Mouse (Mus musculus) embryonic facial prominence, embryonic 10.5 days (tissue): ENCODE measurements around the gene Agpat4. TPM values are rescaled to one million over a fixed set of nuclear protein-coding genes. Genes with fewer than 3 reads are reported as not detected.

ENCODE experiments used
- DNase-seq: peaks from one replicate; pipeline ENCODE4 v3.0.0-alpha.2; 2017; ENCODE audit warnings: low spot score
- H3K27ac ChIP-seq: fragments of 300-500 bp; sonication (generic); replicated peaks from 2 replicates; pipeline ENCODE4 v1.5.1; 2016; ENCODE audit warnings: mild to moderate bottlenecking
- H3K27me3 ChIP-seq: fragments of 300-500 bp; sonication (generic); replicated peaks from 2 replicates; pipeline ENCODE4 v1.6.1; 2016; ENCODE audit warnings: low read depth, mild to moderate bottlenecking; ENCODE audit not compliant: poor library complexity, severe bottlenecking
- H3K36me3 ChIP-seq: fragments of 300-500 bp; sonication (generic); replicated peaks from 2 replicates; pipeline ENCODE4 v1.6.1; 2016; ENCODE audit warnings: mild to moderate bottlenecking, moderate library complexity
- H3K4me1 ChIP-seq: fragments of 300-500 bp; sonication (generic); 2 replicates; pipeline ENCODE4 v1.6.1; 2016
- H3K4me3 ChIP-seq: fragments of 300-500 bp; sonication (generic); 2 replicates; pipeline ENCODE4 v1.5.1; 2016; ENCODE audit warnings: mild to moderate bottlenecking, moderate library complexity
- H3K9me3 ChIP-seq: fragments of 300-500 bp; sonication (generic); 2 replicates; pipeline ENCODE4 v1.6.1; 2016; ENCODE audit warnings: mild to moderate bottlenecking
- WGBS: fragments of 180-500 bp; shearing (Covaris S2); methylation state at CpG from one replicate; pipeline ENCODE4 v1.1.7; 2016; 5-methylcytosine and 5-hydroxymethylcytosine counted together
- polyA plus RNA-seq: library from polyadenylated mRNA; unstranded; fragments of >200 nt; fragmentation: Nextera tagmentation; extraction: Ambion mirVana; gene quantifications from 2 replicates; pipeline ENCODE4 v1.2.1, GENCODE M21; 2016

Gene Agpat4
- polyA plus RNA-seq, 1 experiment from 2014 or later, result 41.3 TPM

DNA sequence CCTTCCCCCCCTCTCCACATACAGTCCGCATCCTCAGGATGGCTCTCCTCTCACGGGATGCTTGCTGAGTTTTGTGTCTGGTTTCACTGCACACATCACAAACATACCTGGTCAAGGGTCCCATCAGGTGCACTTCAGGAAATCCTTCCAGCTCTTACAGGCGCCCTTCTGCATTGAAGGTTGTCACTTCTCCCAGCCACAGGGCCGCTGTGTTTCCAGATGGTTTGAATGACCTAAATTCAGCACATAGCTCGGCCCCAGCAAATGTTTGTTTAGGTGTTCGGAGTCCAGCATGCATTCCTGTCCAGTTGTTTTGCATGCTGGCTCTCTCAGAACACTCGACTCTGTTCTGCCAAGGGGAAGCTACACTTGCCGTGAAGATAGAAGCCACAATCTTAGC lies 65.8 kb downstream of the Agpat4 start:
- no peaks in the 10 kb centered on the region for H3K27me3 ChIP-seq
- WGBS, result 58% methylated on average over 8 of the region's 8 CpGs

DNA sequence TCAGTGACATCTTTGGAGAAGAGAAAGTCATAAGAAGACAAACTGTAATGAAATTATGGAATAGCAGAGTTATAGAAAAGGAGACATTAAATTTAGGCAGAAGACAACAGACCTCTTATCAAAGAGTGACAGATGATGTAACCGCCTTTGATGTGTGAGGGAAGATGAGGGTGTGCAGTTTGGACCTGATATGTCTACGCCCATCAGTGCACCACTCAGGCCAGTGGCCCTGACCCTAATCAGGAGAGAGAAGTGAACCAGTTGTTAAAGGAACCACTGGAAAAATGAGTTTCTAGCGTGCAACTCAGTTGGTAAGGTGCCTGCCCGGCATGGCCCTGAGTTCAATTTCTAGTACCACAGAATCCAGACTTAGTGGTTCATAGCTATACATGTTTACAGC lies 67.4 kb downstream of the Agpat4 start:
- Histone ChIP-seq H3K4me1 (peaks cover 15% of the 10 kb centered on the region), H3K9me3 (no peaks in the 10 kb centered on the region), H3K4me3 (no peak overlapping the region), H3K36me3 (peaks cover 29% of the 10 kb centered on the region), H3K27ac (no peak overlapping the region), H3K27me3 (no peaks in the 10 kb centered on the region)
- WGBS, result 91% methylated on average over 4 of the region's 4 CpGs
- no peak for DNase-seq

More for the DNA sequence above, 65.8 kb downstream of the Agpat4 start:
- H3K4me1 ChIP-seq, result peaks cover 15% of the 10 kb centered on the region
- peaks cover 33% of the 10 kb centered on the region for H3K36me3 ChIP-seq
- no peak for DNase-seq
- H3K9me3 ChIP-seq, result no peaks in the 10 kb centered on the region
- no peak overlapping the region for H3K4me3 ChIP-seq
- no peak overlapping the region for H3K27ac ChIP-seq

DNA sequence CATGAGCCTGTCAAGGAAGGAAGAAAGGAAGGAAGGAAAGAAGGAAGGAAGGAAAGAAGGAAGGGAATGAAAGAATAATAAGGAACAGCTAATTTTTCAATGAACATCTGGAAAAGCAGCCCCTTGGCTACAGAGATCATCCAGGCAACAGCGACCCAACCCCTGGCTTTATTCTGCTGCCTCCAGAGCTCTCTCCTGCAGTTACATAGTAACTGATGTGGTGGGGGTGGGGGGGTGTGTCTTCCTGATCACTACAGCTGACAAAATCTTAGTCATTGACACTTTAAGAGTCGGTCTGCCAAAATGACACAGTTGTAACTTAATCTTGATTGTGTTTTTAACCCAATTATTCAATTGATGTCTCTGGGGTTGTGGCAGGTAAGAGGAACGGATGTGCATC lies 67.8 kb downstream of the Agpat4 start:
- H3K4me3 ChIP-seq, result no peak overlapping the region
- no peak for DNase-seq
- H3K27ac ChIP-seq, result 0 out of 2 replicates have a peak overlapping the region, but pooled peaks have one; percentile 49
- H3K36me3 ChIP-seq, result peaks cover 33% of the 10 kb centered on the region
- H3K4me1 ChIP-seq, result peaks cover 15% of the 10 kb centered on the region
- 83% methylated on average over 3 of the region's 3 CpGs for WGBS
- no peaks in the 10 kb centered on the region for H3K27me3 ChIP-seq
- no peaks in the 10 kb centered on the region for H3K9me3 ChIP-seq

DNA sequence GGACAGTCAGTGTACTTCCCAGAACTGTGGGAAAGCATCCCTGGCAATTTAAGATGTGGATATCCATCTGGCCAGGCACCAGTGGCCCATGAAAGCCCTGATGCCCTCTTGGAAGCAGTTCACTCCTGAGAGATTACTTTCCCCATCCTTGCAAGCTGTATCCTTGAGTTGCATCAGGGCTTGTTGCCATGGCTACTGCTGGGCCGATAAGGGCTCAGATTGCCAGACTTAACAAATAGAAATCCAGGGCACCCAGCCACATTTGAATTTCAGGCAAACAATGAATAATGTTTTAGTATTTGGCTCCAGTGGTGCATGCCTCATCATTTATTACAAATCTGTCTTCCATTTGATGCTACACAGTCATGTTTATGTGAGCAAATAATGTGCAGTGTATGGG lies 69.3 kb downstream of the Agpat4 start:
- no peak overlapping the region for H3K27ac ChIP-seq
- DNase-seq, result no peak
- no peaks in the 10 kb centered on the region for H3K9me3 ChIP-seq
- 73% methylated on average over 1 of the region's 1 CpGs for WGBS
- no peaks in the 10 kb centered on the region for H3K27me3 ChIP-seq
- peaks cover 39% of the 10 kb centered on the region for H3K36me3 ChIP-seq
- H3K4me1 ChIP-seq, result peaks cover 15% of the 10 kb centered on the region
- no peak overlapping the region for H3K4me3 ChIP-seq

DNA sequence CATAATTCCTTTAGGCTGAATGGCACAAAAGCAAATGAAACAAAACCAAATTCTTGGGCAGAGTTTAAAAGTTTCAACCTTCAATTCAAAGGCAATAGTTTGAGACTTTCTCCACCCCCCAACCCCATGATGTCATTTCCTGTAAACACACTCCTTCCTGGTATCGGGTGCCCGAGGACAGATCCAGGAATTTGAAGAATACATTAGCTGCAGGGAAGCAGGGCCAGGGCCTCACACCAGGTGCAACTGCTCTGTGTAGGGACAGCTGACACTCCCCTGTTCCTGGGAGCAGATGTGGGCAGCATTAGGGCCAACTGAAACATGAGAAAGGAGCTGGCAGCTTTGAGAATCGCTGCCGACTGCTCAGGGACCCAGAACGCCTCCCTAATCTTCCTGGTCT lies 76.6 kb downstream of the Agpat4 start:
- H3K27ac ChIP-seq, result peak overlapping the region; percentile 79
- peaks cover 28% of the 10 kb centered on the region for H3K4me1 ChIP-seq
- no peaks in the 10 kb centered on the region for H3K27me3 ChIP-seq
- peak overlapping the region; percentile 39 for H3K4me3 ChIP-seq
- WGBS, result 23% methylated on average over 5 of the region's 5 CpGs
- H3K9me3 ChIP-seq, result no peaks in the 10 kb centered on the region
- DNase-seq, result peak; percentile 70
- H3K36me3 ChIP-seq, result peaks cover 54% of the 10 kb centered on the region

DNA sequence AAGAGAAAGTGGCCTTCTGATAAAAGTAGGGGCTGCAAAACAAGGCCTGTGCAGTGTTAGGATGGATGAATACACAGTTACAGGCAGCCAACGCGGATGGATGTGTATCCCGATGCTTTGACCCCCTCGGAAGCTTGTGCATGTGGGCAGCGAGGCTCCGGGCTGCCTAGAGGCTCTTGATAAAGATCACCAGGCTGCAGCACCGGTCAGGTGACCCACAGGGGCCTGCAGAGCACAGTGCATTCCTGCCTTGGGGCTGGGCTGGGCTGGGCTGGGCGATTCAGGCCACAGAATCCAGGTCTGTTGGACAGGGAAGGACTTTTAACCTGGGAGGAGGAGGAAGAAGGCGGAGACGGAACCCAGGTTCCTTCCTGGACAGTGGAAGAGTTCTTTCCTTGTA lies 77.1 kb downstream of the Agpat4 start:
- H3K4me1 ChIP-seq, result peaks cover 28% of the 10 kb centered on the region
- peak; percentile 57 for DNase-seq
- peaks cover 54% of the 10 kb centered on the region for H3K36me3 ChIP-seq
- peak overlapping the region; percentile 79 for H3K27ac ChIP-seq
- WGBS, result 46% methylated on average over 10 of the region's 10 CpGs
- no peaks in the 10 kb centered on the region for H3K9me3 ChIP-seq
- peak overlapping the region; percentile 39 for H3K4me3 ChIP-seq
- no peaks in the 10 kb centered on the region for H3K27me3 ChIP-seq

DNA sequence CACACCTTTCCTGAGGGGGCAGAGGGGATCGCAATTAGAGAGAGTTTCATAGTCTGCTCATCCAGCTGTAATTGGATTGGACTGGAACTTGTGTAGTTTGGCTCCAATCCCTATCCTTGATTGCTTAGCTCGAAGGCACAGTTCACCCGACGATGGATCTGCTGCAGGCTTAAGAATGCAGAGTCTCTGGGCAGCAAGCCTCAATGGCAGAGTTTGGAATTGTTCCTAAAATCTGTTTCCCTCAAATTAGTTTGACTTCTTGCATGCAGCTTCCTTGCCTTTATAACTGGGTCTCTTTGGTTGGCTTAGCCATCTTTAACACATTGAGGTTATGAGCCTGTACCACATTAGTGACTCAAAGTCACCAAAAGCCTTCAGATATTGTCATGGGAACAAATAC lies 81.4 kb downstream of the Agpat4 start:
- 71% methylated on average over 4 of the region's 4 CpGs for WGBS
- no peak overlapping the region for H3K27ac ChIP-seq
- no peak overlapping the region for H3K4me3 ChIP-seq
- H3K36me3 ChIP-seq, result peaks cover 46% of the 10 kb centered on the region
- no peaks in the 10 kb centered on the region for H3K27me3 ChIP-seq
- peaks cover 54% of the 10 kb centered on the region for H3K4me1 ChIP-seq
- DNase-seq, result no peak
- H3K9me3 ChIP-seq, result no peaks in the 10 kb centered on the region

DNA sequence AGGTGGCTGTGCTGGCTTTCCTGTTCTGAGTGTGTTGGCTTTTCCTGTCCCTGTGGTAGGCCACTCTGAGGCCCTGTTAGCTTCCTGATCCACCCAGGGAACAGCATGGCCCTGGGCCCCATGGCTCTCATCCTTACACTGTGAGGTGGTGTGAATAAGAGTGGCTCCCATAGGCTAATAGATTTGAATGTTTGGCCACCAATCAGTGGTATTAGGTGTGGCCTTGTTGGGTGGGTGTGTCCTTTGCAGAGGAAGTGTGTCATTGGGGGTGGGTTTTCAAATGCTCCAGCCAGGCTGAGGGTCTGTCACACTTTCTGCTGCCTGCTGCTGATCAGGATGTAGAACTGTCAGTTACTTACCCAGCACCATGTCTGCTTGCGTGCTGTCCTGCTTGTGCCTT lies 82.6 kb downstream of the Agpat4 start:
- no peaks in the 10 kb centered on the region for H3K27me3 ChIP-seq
- H3K9me3 ChIP-seq, result no peaks in the 10 kb centered on the region
- DNase-seq, result no peak
- H3K4me1 ChIP-seq, result peaks cover 54% of the 10 kb centered on the region
- no peak overlapping the region for H3K27ac ChIP-seq
- 90% methylated on average over 1 of the region's 1 CpGs for WGBS
- H3K4me3 ChIP-seq, result no peak overlapping the region
- peaks cover 46% of the 10 kb centered on the region for H3K36me3 ChIP-seq

DNA sequence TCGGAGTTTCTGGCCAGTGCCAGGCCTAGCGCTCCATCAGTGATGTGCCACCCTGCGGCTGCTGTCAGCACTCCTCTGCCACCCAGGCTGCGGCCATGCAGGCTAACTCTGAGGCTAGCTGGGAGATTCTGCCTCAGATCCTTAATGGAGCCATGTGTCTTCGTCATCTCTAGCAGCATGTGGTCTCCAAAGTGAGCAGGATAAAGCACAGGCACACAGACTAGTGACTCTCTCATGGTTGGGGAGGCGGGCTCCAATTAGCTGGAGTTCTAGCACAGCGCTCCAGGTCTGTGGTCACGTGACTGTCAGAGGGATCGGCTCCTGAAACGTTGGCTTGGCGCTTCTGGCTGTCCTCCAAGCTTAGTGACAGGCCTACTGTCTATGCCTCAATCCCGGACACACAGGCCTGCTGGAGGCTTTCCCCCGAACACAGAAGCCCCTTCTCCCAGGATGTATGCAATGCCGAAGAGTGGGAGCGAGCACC lies 85.0 kb downstream of the Agpat4 start:
- DNase-seq, result no peak
- Histone ChIP-seq H3K4me1 (peaks cover 73% of the 10 kb centered on the region), H3K36me3 (peaks cover 26% of the 10 kb centered on the region), H3K9me3 (no peaks in the 10 kb centered on the region), H3K27ac (peak overlapping the region; percentile 57), H3K27me3 (no peaks in the 10 kb centered on the region), H3K4me3 (no peak overlapping the region)
- WGBS, result 78% methylated on average over 15 of the region's 15 CpGs

DNA sequence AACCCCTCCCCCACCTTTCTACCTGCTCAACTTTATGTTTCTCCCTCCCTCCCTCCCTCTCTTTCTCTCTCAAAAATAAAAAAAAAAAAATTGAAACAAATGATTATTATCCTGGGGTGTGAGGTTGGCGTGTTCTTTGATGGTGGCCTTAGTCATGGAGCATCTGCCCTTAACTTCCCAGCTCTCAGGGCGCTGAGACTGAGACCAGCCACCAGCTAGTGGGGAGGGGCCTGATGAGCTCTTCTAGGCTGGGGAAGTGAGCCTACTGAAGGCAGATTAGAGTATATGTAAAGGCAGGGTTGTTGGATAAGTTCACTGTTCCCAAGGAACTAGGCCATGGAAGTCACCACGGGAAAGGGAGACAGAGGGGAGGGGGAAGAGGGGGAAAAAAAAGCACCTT lies 85.7 kb downstream of the Agpat4 start:
- 60% methylated on average over 3 of the region's 3 CpGs for WGBS
- no peak for DNase-seq
- no peaks in the 10 kb centered on the region for H3K27me3 ChIP-seq
- no peaks in the 10 kb centered on the region for H3K9me3 ChIP-seq
- H3K4me1 ChIP-seq, result peaks cover 67% of the 10 kb centered on the region
- no peak overlapping the region for H3K4me3 ChIP-seq
- peaks cover 21% of the 10 kb centered on the region for H3K36me3 ChIP-seq
- peak overlapping the region; percentile 71; the same call in 1 of the 2 replicates for H3K27ac ChIP-seq

DNA sequence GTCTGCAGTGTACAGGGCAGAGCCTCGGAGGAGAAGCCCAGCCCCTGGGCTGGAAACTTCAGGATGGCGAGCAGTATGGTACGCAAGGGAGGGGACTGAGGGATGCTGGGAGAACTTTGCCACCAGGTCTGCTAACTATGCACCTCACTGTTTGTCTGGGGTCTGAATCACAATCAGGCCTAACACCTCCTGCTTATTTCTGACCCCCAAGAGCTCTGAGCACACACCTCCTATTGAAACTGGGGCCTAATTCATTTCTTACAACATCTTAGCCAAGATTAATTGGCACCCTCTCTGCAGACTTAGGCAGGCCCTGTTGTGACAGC lies 86.1 kb downstream of the Agpat4 start:
- Histone ChIP-seq H3K9me3 (no peaks in the 10 kb centered on the region), H3K36me3 (peaks cover 17% of the 10 kb centered on the region), H3K4me1 (peaks cover 63% of the 10 kb centered on the region), H3K27me3 (no peaks in the 10 kb centered on the region), H3K27ac (peak overlapping the region; percentile 71), H3K4me3 (no peak overlapping the region)
- no peak for DNase-seq
- WGBS, result 69% methylated on average over 3 of the region's 3 CpGs

DNA sequence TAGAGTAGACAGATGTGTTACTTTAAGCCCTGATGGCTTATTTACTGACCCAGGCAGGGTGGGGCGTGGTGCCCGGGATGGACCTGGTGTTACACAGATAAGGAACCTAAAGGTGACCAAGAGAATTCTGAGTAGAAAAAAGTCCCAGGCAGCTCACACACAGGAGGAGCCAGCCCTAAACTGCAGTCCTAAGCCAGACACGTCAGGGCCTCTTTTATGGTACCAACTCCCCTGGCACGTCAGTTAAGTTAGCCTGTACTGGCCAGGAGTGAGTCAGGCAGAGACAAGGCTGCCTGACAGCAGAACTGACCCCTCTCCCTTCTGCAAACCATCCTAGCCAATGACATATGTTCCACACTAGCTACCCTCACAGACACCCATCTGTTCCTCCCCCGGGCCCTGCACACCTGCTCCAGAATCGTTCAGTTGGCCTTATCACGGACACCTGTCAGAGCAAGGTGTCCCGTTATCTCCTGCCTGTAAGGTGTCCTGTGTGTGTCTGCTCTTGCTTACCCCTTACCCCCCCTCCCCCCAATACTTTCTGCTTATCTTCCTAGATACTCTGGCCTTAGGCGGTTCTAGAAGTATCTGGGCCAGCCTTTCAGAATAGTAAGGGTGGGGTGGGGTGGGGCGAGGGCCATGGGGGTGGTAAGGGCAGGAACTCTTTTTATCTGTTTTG lies 86.7 kb downstream of the Agpat4 start:
- Histone ChIP-seq H3K27ac (peak overlapping the region; percentile 71), H3K9me3 (no peaks in the 10 kb centered on the region), H3K27me3 (no peaks in the 10 kb centered on the region), H3K36me3 (peaks cover 16% of the 10 kb centered on the region), H3K4me1 (peaks cover 63% of the 10 kb centered on the region), H3K4me3 (no peak overlapping the region)
- no peak for DNase-seq
- 60% methylated on average over 10 of the region's 10 CpGs for WGBS

DNA sequence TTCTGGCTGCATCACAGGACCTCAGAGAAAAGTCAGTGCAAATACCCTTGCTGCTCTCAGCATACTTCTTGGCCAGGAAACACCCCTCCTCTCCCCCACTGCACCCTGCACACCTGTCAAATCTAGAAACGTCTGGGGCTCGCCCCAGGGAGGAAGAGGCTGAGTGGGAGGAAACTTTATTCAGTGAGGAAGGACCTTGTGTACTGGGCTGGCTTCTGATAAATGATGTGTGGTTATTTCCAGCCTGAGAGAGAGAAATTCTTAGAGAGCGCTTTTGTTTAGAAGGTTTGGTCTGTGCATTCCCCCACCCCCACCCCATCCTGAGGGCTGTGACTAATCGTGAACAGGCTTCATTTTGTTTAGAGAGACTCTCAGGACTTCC lies 87.2 kb downstream of the Agpat4 start:
- H3K27me3 ChIP-seq, result no peaks in the 10 kb centered on the region
- 27% methylated on average over 4 of the region's 4 CpGs for WGBS
- H3K4me1 ChIP-seq, result peaks cover 63% of the 10 kb centered on the region
- H3K36me3 ChIP-seq, result peaks cover 22% of the 10 kb centered on the region
- H3K27ac ChIP-seq, result peak overlapping the region; percentile 71
- DNase-seq, result peak; percentile 52
- no peaks in the 10 kb centered on the region for H3K9me3 ChIP-seq
- H3K4me3 ChIP-seq, result no peak overlapping the region
